Mouse (Mus musculus) liver, embryonic 15.5 days (tissue): ENCODE measurements around the gene Pwwp2a. TPM values are rescaled to one million over a fixed set of nuclear protein-coding genes. Genes with fewer than 3 reads are reported as not detected.

ENCODE experiments used
- ATAC-seq: fragments of 200-750 bp; cut with Nextera tagmentation; 2 replicates; pipeline ENCODE4 v1.8.0; 2017; ENCODE audit warnings: moderate number of reproducible peaks, mild to moderate bottlenecking, moderate library complexity; ENCODE audit not compliant: insufficient read depth
- H3K27ac ChIP-seq: fragments of 300-500 bp; sonication (generic); replicated peaks from 2 replicates; pipeline ENCODE4 v1.5.1; 2015; ENCODE audit warnings: mild to moderate bottlenecking, inconsistent platforms
- H3K27me3 ChIP-seq: fragments of 300-500 bp; sonication (generic); 2 replicates; pipeline ENCODE4 v1.6.1; 2015; ENCODE audit warnings: mild to moderate bottlenecking, inconsistent platforms
- H3K36me3 ChIP-seq: fragments of 300-500 bp; sonication (generic); replicated peaks from 2 replicates; pipeline ENCODE4 v1.6.1; 2015; ENCODE audit warnings: moderate library complexity, mild to moderate bottlenecking, inconsistent platforms
- H3K4me1 ChIP-seq: fragments of 300-500 bp; sonication (generic); replicated peaks from 2 replicates; pipeline ENCODE4 v1.6.1; 2015; ENCODE audit warnings: inconsistent platforms
- H3K4me2 ChIP-seq: fragments of 300-500 bp; sonication (generic); 2 replicates; pipeline ENCODE4 v1.6.1; 2015; ENCODE audit warnings: moderate library complexity, mild to moderate bottlenecking, inconsistent platforms
- H3K4me3 ChIP-seq: fragments of 300-500 bp; sonication (generic); replicated peaks from 2 replicates; pipeline ENCODE4 v1.5.1; 2015; ENCODE audit warnings: mild to moderate bottlenecking, inconsistent platforms
- H3K9ac ChIP-seq: fragments of 300-500 bp; sonication (generic); 2 replicates; pipeline ENCODE4 v1.6.1; 2015; ENCODE audit warnings: moderate library complexity, mild to moderate bottlenecking, inconsistent platforms
- H3K9me3 ChIP-seq: fragments of 300-500 bp; sonication (generic); replicated peaks from 2 replicates; pipeline ENCODE4 v1.6.1; 2016; ENCODE audit warnings: inconsistent platforms
- WGBS: fragments of 180-500 bp; shearing (Covaris S2); methylation state at CpG from one replicate; pipeline ENCODE4 v1.1.7; 2015; ENCODE audit warnings: mixed read lengths; ENCODE audit not compliant: insufficient replicate concordance; 5-methylcytosine and 5-hydroxymethylcytosine counted together
- polyA plus RNA-seq: library from polyadenylated mRNA; unstranded; fragments of >200 nt; fragmentation: Nextera tagmentation; extraction: Ambion mirVana; gene quantifications from 2 replicates; pipeline ENCODE4 v1.2.1, GENCODE M21; 2015

The Pwwp2a gene
- polyA plus RNA-seq: 8.5 and 10.5 TPM in 2 replicates

DNA sequence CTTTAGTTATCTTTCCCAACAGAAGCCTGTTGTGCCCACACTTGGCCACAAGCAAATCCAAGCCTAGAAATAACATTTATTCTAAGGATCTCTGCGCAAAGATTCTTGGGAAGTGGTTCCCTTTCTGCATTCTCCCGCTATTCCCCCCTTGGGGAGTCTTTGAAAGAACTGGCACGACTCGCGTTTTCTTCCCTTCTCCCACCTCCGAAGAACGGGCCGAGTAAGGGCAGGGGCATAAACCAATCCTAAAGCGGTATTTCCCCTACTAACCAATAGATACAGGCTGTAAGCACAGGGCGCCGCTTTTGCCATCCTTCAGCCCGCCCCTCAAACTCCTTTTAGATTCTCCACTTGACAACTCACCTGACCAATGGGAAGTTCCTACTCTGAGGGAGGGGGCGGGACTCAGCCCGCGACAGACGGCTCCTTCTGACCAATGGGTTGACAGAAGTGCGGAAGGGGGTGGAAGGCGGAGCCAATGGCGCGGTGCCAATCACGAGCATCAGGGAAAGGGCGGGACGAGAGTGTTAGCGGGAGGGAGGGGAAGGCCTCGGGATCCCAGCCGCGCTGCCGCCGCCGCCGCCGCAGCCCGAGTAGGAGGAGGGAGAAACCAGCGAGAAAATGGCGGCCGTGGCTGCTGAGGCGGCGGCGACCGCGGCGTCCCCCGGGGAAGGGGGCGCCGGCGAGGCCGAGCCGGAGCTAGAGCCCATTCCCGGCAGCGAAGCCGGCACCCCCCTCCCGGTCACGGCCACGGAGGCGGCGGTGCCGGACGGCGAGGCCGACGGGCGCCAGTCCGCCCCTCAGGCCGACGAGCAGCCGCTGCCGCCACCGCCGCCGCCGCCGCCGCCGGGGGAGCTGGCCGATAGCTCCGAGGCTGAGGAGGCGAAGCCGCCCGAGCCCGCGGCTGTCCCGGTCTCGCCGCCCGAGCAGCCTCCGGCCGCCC lies at the start of gene Pwwp2a:
TSS of gene Pwwp2a (plus strand) at position 527 of the 943 bp plus-strand sequence.
- under 1% methylated on average over 74 of the region's 87 CpGs for WGBS
- peaks cover 20% of the 10 kb centered on the region for H3K36me3 ChIP-seq
- peaks cover 22% of the 10 kb centered on the region for H3K4me1 ChIP-seq
- peak within 1 kb of the TSS; percentile 95 for H3K4me3 ChIP-seq
- peak within 1 kb of the TSS; percentile 95 for H3K9ac ChIP-seq
- H3K27me3 ChIP-seq: no peaks in the 10 kb centered on the region
- ATAC-seq: peak; percentile 98
- H3K4me2 ChIP-seq: peak within 1 kb of the TSS; percentile 93
- H3K9me3 ChIP-seq: no peaks in the 10 kb centered on the region
- peak within 1 kb of the TSS; percentile 91 for H3K27ac ChIP-seq

DNA sequence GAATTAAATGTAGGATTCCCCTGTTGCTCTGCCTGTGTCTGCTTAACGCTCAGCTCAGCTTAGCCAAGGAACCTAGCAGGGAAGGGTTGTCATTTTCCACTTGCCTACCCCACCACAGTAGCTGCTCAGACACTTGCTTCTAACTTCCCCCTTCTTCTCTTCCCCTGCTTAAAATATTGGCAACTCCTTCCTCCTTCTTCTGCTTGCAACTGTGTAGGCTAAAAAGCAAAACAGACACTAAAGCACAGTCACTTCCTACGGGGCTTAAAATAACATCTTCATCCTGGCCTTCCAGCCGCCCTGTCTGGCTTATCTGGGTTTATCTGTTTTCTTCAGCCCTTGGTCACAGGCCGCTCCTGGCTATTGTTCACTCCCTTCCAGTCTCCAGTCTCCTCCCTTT lies 49.2 kb upstream of the Pwwp2a start:
- no peak overlapping the region for H3K4me3 ChIP-seq
- H3K27ac ChIP-seq: no peak overlapping the region
- no peaks in the 10 kb centered on the region for H3K36me3 ChIP-seq
- H3K4me1 ChIP-seq: peaks cover 23% of the 10 kb centered on the region
- no peak for ATAC-seq
- WGBS: 8% methylated on average over 4 of the region's 4 CpGs
- no peak overlapping the region for H3K9ac ChIP-seq
- no peaks in the 10 kb centered on the region for H3K9me3 ChIP-seq
- no peaks in the 10 kb centered on the region for H3K27me3 ChIP-seq
- no peak overlapping the region for H3K4me2 ChIP-seq

GRCm38 (mm10) chr11:43633165-43633564 lies 48.6 kb upstream of the Pwwp2a start:
- H3K9ac ChIP-seq: no peak overlapping the region
- ATAC-seq: 0 out of 2 replicates have a peak, but pooled peaks have one; percentile 17
- no peaks in the 10 kb centered on the region for H3K36me3 ChIP-seq
- H3K4me2 ChIP-seq: no peak overlapping the region
- H3K4me1 ChIP-seq: peaks cover 23% of the 10 kb centered on the region
- H3K27ac ChIP-seq: no peak overlapping the region
- WGBS: 51% methylated on average over 6 of the region's 6 CpGs
- no peak overlapping the region for H3K4me3 ChIP-seq
- no peaks in the 10 kb centered on the region for H3K27me3 ChIP-seq
- H3K9me3 ChIP-seq: no peaks in the 10 kb centered on the region

DNA sequence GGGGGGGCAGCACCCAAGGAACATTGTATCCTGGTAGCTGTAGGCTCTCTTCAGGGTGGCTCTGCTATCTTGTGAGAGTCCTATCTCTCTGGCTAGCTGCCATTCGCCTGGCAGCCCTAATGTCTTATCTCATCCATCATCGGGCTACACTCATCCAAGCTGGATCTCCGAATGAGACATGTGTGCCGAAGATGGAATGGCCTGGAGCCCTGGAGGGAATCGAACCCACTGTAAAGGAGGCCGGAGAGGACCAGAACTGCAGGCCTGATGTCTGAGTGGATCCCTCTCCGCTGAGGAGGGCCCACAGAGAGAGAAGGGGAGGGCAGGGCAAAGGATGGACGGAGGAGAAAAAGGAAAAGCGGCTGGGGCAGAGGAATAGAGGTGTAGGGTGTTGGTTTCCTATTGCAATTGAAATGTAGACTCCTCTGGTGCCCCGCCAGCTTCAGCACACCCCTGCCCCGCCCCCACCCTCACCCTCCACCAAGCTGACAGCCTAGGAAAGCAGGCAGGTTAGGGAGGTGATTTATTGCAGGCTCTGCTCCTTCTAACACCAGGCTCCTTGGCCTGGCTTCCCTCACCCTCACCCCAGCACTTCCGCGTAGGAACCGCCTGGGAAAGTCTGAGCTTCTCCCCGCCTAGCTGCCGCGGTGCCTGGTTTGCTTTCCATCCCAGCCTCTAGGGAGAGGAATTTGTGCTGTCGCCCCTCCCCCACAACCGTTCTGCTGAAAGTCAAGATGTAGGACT lies 48.0 kb upstream of the Pwwp2a start:
- Histone ChIP-seq H3K27ac (no peak overlapping the region), H3K4me3 (no peak overlapping the region), H3K36me3 (no peaks in the 10 kb centered on the region), H3K4me2 (no peak overlapping the region; the same call in 1 of the 2 replicates), H3K27me3 (no peaks in the 10 kb centered on the region), H3K9ac (no peak overlapping the region), H3K9me3 (no peaks in the 10 kb centered on the region), H3K4me1 (peaks cover 23% of the 10 kb centered on the region)
- ATAC-seq: 0 out of 2 replicates have a peak, but pooled peaks have one; percentile 24
- 13% methylated on average over 19 of the region's 19 CpGs for WGBS

GRCm38 (mm10) chr11:43636761-43637160 lies 45.0 kb upstream of the Pwwp2a start:
- H3K4me2 ChIP-seq: no peak overlapping the region
- no peak overlapping the region for H3K9ac ChIP-seq
- ATAC-seq: no peak

GRCm38 (mm10) chr11:43638486-43638885 lies 43.3 kb upstream of the Pwwp2a start:
- no peaks in the 10 kb centered on the region for H3K36me3 ChIP-seq
- H3K9me3 ChIP-seq: no peaks in the 10 kb centered on the region
- no peak overlapping the region for H3K4me2 ChIP-seq
- H3K4me1 ChIP-seq: peaks cover 7% of the 10 kb centered on the region
- no peaks in the 10 kb centered on the region for H3K27me3 ChIP-seq
- no peak overlapping the region for H3K9ac ChIP-seq
- 71% methylated on average over 3 of the region's 3 CpGs for WGBS
- H3K27ac ChIP-seq: no peak overlapping the region
- H3K4me3 ChIP-seq: no peak overlapping the region
- no peak for ATAC-seq

More at GRCm38 (mm10) chr11:43636761-43637160, 45.0 kb upstream of the Pwwp2a start:
- Histone ChIP-seq H3K4me3 (no peak overlapping the region), H3K4me1 (peaks cover 22% of the 10 kb centered on the region), H3K9me3 (no peaks in the 10 kb centered on the region), H3K27me3 (no peaks in the 10 kb centered on the region), H3K27ac (no peak overlapping the region), H3K36me3 (no peaks in the 10 kb centered on the region)
- 58% methylated on average over 4 of the region's 4 CpGs for WGBS

GRCm38 (mm10) chr11:43643180-43643591 lies 38.6 kb upstream of the Pwwp2a start:
- ATAC-seq: no peak
- H3K4me3 ChIP-seq: no peak overlapping the region
- H3K4me2 ChIP-seq: no peak overlapping the region
- no peaks in the 10 kb centered on the region for H3K36me3 ChIP-seq
- 32% methylated on average over 2 of the region's 2 CpGs for WGBS
- no peaks in the 10 kb centered on the region for H3K27me3 ChIP-seq
- no peaks in the 10 kb centered on the region for H3K9me3 ChIP-seq
- H3K27ac ChIP-seq: no peak overlapping the region
- H3K9ac ChIP-seq: no peak overlapping the region
- no peaks in the 10 kb centered on the region for H3K4me1 ChIP-seq

DNA sequence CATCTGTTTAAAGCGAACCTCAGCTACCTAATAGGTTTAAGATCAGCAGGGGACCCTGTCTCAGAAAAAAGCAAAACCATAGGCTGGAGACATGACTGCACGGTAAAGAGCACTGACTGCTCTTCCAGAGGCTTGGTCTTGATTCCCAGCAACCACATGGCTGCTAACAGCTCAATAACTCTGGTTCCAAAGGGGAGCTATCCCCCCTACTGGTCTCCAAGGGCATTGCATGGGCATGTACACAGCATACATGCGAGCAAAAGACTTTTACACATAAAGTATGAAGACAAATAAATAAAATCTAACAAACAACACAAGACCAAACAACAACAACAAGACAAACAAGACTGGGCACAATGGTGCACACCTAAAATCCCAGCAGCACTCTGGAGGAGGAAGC lies 36.5 kb upstream of the Pwwp2a start:
- Histone ChIP-seq H3K27me3 (no peaks in the 10 kb centered on the region), H3K36me3 (no peaks in the 10 kb centered on the region), H3K27ac (no peak overlapping the region), H3K4me2 (no peak overlapping the region), H3K9me3 (no peaks in the 10 kb centered on the region), H3K9ac (no peak overlapping the region), H3K4me1 (no peaks in the 10 kb centered on the region), H3K4me3 (no peak overlapping the region)
- no peak for ATAC-seq
- 69% methylated on average over 3 of the region's 3 CpGs for WGBS

DNA sequence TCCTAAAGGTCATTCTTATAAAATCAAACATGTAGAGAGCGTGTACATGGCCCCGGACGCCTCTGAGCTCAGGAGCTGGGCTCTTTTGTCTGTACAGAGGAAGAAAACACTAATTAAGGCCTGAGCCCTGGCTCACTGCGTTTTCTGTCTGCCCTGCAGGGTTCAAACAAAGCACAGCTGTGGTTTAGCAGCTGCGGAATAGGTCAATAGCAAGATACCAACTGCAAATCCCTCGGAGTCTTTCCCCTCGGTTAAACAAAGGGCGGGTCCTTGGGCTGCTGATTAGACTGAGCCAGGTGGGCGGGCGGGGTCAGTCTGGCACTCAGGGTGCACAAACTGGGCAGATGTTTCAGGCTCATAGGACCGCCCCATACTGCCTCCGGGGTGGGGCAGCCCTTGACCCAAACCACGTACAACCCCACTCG lies 28.7 kb upstream of the Pwwp2a start:
- 31% methylated on average over 14 of the region's 14 CpGs for WGBS
- no peaks in the 10 kb centered on the region for H3K27me3 ChIP-seq
- no peaks in the 10 kb centered on the region for H3K4me1 ChIP-seq
- no peak overlapping the region for H3K27ac ChIP-seq
- no peak overlapping the region for H3K4me3 ChIP-seq
- peak; percentile 52; the same call in 1 of the 2 replicates for ATAC-seq
- no peaks in the 10 kb centered on the region for H3K9me3 ChIP-seq
- no peaks in the 10 kb centered on the region for H3K36me3 ChIP-seq
- H3K4me2 ChIP-seq: peak overlapping the region; percentile 13; the same call in 1 of the 2 replicates
- H3K9ac ChIP-seq: no peak overlapping the region

GRCm38 (mm10) chr11:43656464-43656863 lies 25.3 kb upstream of the Pwwp2a start:
- Histone ChIP-seq H3K27me3 (no peaks in the 10 kb centered on the region), H3K9ac (no peak overlapping the region), H3K4me1 (no peaks in the 10 kb centered on the region), H3K4me3 (no peak overlapping the region), H3K36me3 (no peaks in the 10 kb centered on the region), H3K4me2 (no peak overlapping the region), H3K9me3 (no peaks in the 10 kb centered on the region), H3K27ac (no peak overlapping the region)
- ATAC-seq: 0 out of 2 replicates have a peak, but pooled peaks have one; percentile 15
- 41% methylated on average over 10 of the region's 10 CpGs for WGBS

GRCm38 (mm10) chr11:43658010-43658409 lies 23.8 kb upstream of the Pwwp2a start:
- H3K9ac ChIP-seq: no peak overlapping the region
- H3K4me3 ChIP-seq: no peak overlapping the region
- 69% methylated on average over 1 of the region's 1 CpGs for WGBS
- H3K27me3 ChIP-seq: no peaks in the 10 kb centered on the region
- no peaks in the 10 kb centered on the region for H3K9me3 ChIP-seq
- H3K4me2 ChIP-seq: no peak overlapping the region
- ATAC-seq: no peak
- no peak overlapping the region for H3K27ac ChIP-seq
- no peaks in the 10 kb centered on the region for H3K4me1 ChIP-seq
- H3K36me3 ChIP-seq: no peaks in the 10 kb centered on the region
